Comparison of ENCODE assay signal across 24 mouse cellular contexts in the genomic region with DNA sequence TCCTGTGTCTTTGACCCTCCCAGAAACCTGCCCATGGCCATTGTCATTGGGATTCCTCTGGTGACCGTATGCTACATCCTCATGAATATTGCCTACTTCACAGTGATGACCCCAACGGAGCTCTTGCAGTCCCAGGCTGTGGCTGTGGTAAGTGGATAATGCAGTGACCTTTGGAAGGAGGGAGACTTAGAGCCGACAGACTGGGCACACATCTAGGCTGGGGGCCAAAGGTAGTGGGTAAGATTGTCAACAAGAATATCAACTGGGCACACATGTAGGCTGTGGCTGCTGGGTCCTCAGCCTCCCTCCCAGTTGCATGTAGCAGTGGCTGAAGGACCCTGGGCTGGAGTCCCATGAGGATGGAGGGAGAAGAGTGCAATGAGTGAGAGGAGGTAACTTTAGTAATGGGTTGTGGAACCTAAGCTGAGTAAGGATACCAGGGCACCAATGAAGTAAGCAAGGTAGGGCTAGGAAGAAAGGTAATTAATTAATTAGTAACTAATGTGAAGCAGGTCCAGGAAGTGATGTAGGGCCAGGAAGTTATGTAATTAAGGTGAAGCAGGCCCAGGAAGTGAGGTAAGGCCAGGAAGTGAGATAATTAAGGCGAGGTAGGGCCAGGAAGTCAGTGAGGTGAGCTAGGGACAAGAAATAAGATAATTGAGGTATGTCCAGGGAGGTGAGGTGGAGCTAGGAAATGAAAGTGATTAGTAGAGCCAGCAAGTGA. TPM values are rescaled to one million over a fixed set of nuclear protein-coding genes. Genes with fewer than 3 reads are reported as not detected.
DNase-seq lines count a peak whose midpoint lies in the region; ATAC-seq and TF ChIP-seq lines count a peak whose summit lies in the region.
"Had no signal": no experiment of that assay in that cellular context is flagged by ENCODE, and none has a peak within 500 bp of the region (broad histone marks: within the 10 kb centered on the region; RNA-seq: fewer than 3 reads in every experiment).

No protein-coding gene starts in this region.

- peaks cover 29% of the 10 kb centered on the region; the same call in 1 of the 2 replicates for H3K36me3 ChIP-seq in intestine, postnatal 0 days (ENCODE audit: control insufficient read depth, insufficient read depth)
- H3K36me3 ChIP-seq in intestine, embryonic 15.5 days: no peaks in the 10 kb centered on the region
- no peaks in the 10 kb centered on the region for H3K36me3 ChIP-seq in kidney, postnatal 0 days (ENCODE audit: insufficient read depth, low read length)
- no peaks in the 10 kb centered on the region for H3K36me3 ChIP-seq in kidney, embryonic 15.5 days
- no peaks in the 10 kb centered on the region for H3K36me3 ChIP-seq in midbrain, embryonic 11.5 days (ENCODE audit: control insufficient read depth, insufficient read depth, low read length)
- no peaks in the 10 kb centered on the region for H3K36me3 ChIP-seq in midbrain, embryonic 10.5 days
- H3K36me3 ChIP-seq: embryonic facial prominence, embryonic 15.5 days; forebrain, embryonic 10.5 days; G1E; heart, embryonic 12.5 days; hindbrain, embryonic 10.5 days had no signal

- no peak overlapping the region for H3K4me2 ChIP-seq in intestine, postnatal 0 days (replicated peaks; ENCODE audit: low read depth)
- H3K4me2 ChIP-seq in intestine, embryonic 15.5 days (replicated peaks): no peak overlapping the region
- no peak overlapping the region for H3K4me2 ChIP-seq in kidney, postnatal 0 days (ENCODE audit: low read length)
- H3K4me2 ChIP-seq in kidney, embryonic 15.5 days: no peak overlapping the region
- no peak overlapping the region for H3K4me2 ChIP-seq in midbrain, embryonic 11.5 days
- H3K4me2 ChIP-seq: embryonic facial prominence, embryonic 15.5 days; heart, embryonic 12.5 days had no signal

- DNase-seq in kidney, postnatal 0 days (ENCODE audit: low spot score): no peak
- peak; percentile 26 for DNase-seq in midbrain, embryonic 11.5 days (ENCODE audit: low spot score, missing footprints)
- no peak for DNase-seq in midbrain, embryonic 10.5 days (ENCODE audit: low spot score)
- no peak for DNase-seq in lung, postnatal 36 days
- DNase-seq: adrenal gland, postnatal 10 days; B cell, adult 2 months; cerebellum, adult 11 months; cerebellum, adult 8-10 months; cerebellum, postnatal 14 days; embryo, embryonic 11 days; gastrocnemius, adult 2 months; gastrocnemius, postnatal 25 days had no signal

- 63% methylated on average over 4 of the region's 4 CpGs for WGBS in intestine, postnatal 0 days
- 80% methylated on average over 4 of the region's 4 CpGs for WGBS in intestine, embryonic 15.5 days
- WGBS in kidney, postnatal 0 days: 82% methylated on average over 4 of the region's 4 CpGs
- 82% methylated on average over 4 of the region's 4 CpGs for WGBS in kidney, embryonic 15.5 days
- 72% methylated on average over 4 of the region's 4 CpGs for WGBS in midbrain, embryonic 11.5 days
- 83% methylated on average over 4 of the region's 4 CpGs for WGBS in midbrain, embryonic 10.5 days

- no peaks in the 10 kb centered on the region for H3K9me3 ChIP-seq in intestine, postnatal 0 days (ENCODE audit: control insufficient read depth)
- no peaks in the 10 kb centered on the region for H3K9me3 ChIP-seq in intestine, embryonic 15.5 days
- H3K9me3 ChIP-seq in kidney, postnatal 0 days (replicated peaks; ENCODE audit: low read length): no peaks in the 10 kb centered on the region
- no peaks in the 10 kb centered on the region for H3K9me3 ChIP-seq in kidney, embryonic 15.5 days (replicated peaks)
- no peaks in the 10 kb centered on the region for H3K9me3 ChIP-seq in midbrain, embryonic 11.5 days (ENCODE audit: control insufficient read depth, low read length)
- H3K9me3 ChIP-seq in midbrain, embryonic 10.5 days (replicated peaks): no peaks in the 10 kb centered on the region
- H3K9me3 ChIP-seq: embryonic facial prominence, embryonic 15.5 days; forebrain, embryonic 10.5 days; G1E; heart, embryonic 12.5 days; hindbrain, embryonic 10.5 days had no signal

- no peak overlapping the region for H3K4me3 ChIP-seq in intestine, postnatal 0 days (ENCODE audit: low read depth, low read length)
- no peak overlapping the region for H3K4me3 ChIP-seq in intestine, embryonic 15.5 days (replicated peaks)
- no peak overlapping the region for H3K4me3 ChIP-seq in kidney, postnatal 0 days (replicated peaks; ENCODE audit: low read depth, low read length)
- H3K4me3 ChIP-seq in kidney, embryonic 15.5 days (replicated peaks): no peak overlapping the region
- H3K4me3 ChIP-seq in midbrain, embryonic 11.5 days (ENCODE audit: low read depth, low read length): no peak overlapping the region
- no peak overlapping the region for H3K4me3 ChIP-seq in midbrain, embryonic 10.5 days
- H3K4me3 ChIP-seq: embryonic facial prominence, embryonic 15.5 days; erythroblast, embryonic 14.5 days; forebrain, embryonic 10.5 days; gastrocnemius, adult 2 months; heart, embryonic 12.5 days; hindbrain, embryonic 10.5 days had no signal

- no peak for TF ChIP-seq CTCF in intestine, postnatal 0 days (IDR thresholded peaks at IDR 0.05; ENCODE audit: low read depth)
- no peak for TF ChIP-seq CTCF in kidney, postnatal 0 days (IDR thresholded peaks at IDR 0.05; ENCODE audit: low read depth)

- peak overlapping the region; percentile 54; the same call in 1 of the 2 replicates for H3K27ac ChIP-seq in intestine, postnatal 0 days (ENCODE audit: low read depth, low read length)
- no peak overlapping the region for H3K27ac ChIP-seq in intestine, embryonic 15.5 days
- H3K27ac ChIP-seq in kidney, postnatal 0 days: no peak overlapping the region
- H3K27ac ChIP-seq in kidney, embryonic 15.5 days: no peak overlapping the region
- H3K27ac ChIP-seq in midbrain, embryonic 11.5 days (ENCODE audit: low read depth, low read length): no peak overlapping the region
- no peak overlapping the region for H3K27ac ChIP-seq in midbrain, embryonic 10.5 days (replicated peaks)
- H3K27ac ChIP-seq: embryonic facial prominence, embryonic 15.5 days; forebrain, embryonic 10.5 days; gastrocnemius, adult 2 months; hindbrain, embryonic 10.5 days had no signal

- H3K4me1 ChIP-seq in intestine, postnatal 0 days (replicated peaks; ENCODE audit: control insufficient read depth, insufficient read depth, low read length): no peaks in the 10 kb centered on the region; the same call in 1 of the 2 replicates
- no peaks in the 10 kb centered on the region for H3K4me1 ChIP-seq in intestine, embryonic 15.5 days (replicated peaks)
- H3K4me1 ChIP-seq in kidney, postnatal 0 days (replicated peaks; ENCODE audit: insufficient read depth, low read length): no peaks in the 10 kb centered on the region
- H3K4me1 ChIP-seq in kidney, embryonic 15.5 days: no peaks in the 10 kb centered on the region
- H3K4me1 ChIP-seq in midbrain, embryonic 11.5 days (ENCODE audit: control insufficient read depth, insufficient read depth, low read length): no peaks in the 10 kb centered on the region
- H3K4me1 ChIP-seq in midbrain, embryonic 10.5 days: no peaks in the 10 kb centered on the region
- H3K4me1 ChIP-seq: embryonic facial prominence, embryonic 15.5 days; forebrain, embryonic 10.5 days; hindbrain, embryonic 10.5 days had no signal

- ATAC-seq in intestine, postnatal 0 days: peak; percentile 70
- ATAC-seq in intestine, embryonic 15.5 days: no peak
- ATAC-seq in kidney, postnatal 0 days (replicated peaks; ENCODE audit: low FRiP score, low read depth): peak; percentile 52; the same call in 1 of the 2 replicates
- ATAC-seq in kidney, embryonic 15.5 days (replicated peaks; ENCODE audit: low FRiP score): no peak
- no peak for ATAC-seq in midbrain, embryonic 11.5 days (ENCODE audit: low FRiP score)
- ATAC-seq: CD4-positive, CD25-positive, alpha-beta regulatory T cell, adult 4 months; forebrain, embryonic 14.5 days had no signal

- no peaks in the 10 kb centered on the region for H3K27me3 ChIP-seq in intestine, postnatal 0 days (replicated peaks; ENCODE audit: control insufficient read depth, insufficient read depth, low read length)
- H3K27me3 ChIP-seq in intestine, embryonic 15.5 days (replicated peaks): no peaks in the 10 kb centered on the region
- H3K27me3 ChIP-seq in kidney, postnatal 0 days (ENCODE audit: insufficient read depth, low read length): no peaks in the 10 kb centered on the region
- no peaks in the 10 kb centered on the region for H3K27me3 ChIP-seq in kidney, embryonic 15.5 days
- H3K27me3 ChIP-seq in midbrain, embryonic 11.5 days (ENCODE audit: control insufficient read depth, insufficient read depth, low read length): no peaks in the 10 kb centered on the region
- H3K27me3 ChIP-seq in midbrain, embryonic 10.5 days (ENCODE audit: low read depth, poor library complexity, severe bottlenecking): no peaks in the 10 kb centered on the region
- H3K27me3 ChIP-seq: embryonic facial prominence, embryonic 15.5 days; heart, embryonic 12.5 days had no signal

- 0 out of 2 replicates have a peak overlapping the region, but pooled peaks have one; percentile 7 for H3K9ac ChIP-seq in intestine, postnatal 0 days (ENCODE audit: low read depth, low read length)
- H3K9ac ChIP-seq in intestine, embryonic 15.5 days: no peak overlapping the region
- H3K9ac ChIP-seq in kidney, postnatal 0 days (ENCODE audit: low read depth, low read length): no peak overlapping the region
- H3K9ac ChIP-seq in kidney, embryonic 15.5 days: no peak overlapping the region
- no peak overlapping the region for H3K9ac ChIP-seq in midbrain, embryonic 11.5 days (ENCODE audit: low read length)
- H3K9ac ChIP-seq: embryonic facial prominence, embryonic 15.5 days; heart, embryonic 12.5 days had no signal

RNA-seq across cellular contexts. Expression of a gene that starts 7.7 kb away (rescaled TPM):
- polyA plus RNA-seq in intestine, postnatal 0 days (2015; fragmentation: Nextera tagmentation; extraction: Ambion mirVana): 225 and 259 TPM in 2 replicates
- 65.1 and 69.8 TPM in 2 replicates for polyA plus RNA-seq in intestine, embryonic 15.5 days (2015; fragmentation: Nextera tagmentation; extraction: Ambion mirVana)
- polyA plus RNA-seq in kidney, postnatal 0 days (2015; fragmentation: Nextera tagmentation; extraction: Ambion mirVana): 31.8 and 35.1 TPM in 2 replicates
- polyA plus RNA-seq in kidney, embryonic 15.5 days (2015; fragmentation: Nextera tagmentation; extraction: Ambion mirVana): 8.4 and 9.2 TPM in 2 replicates
- polyA plus RNA-seq in midbrain, embryonic 11.5 days (2014; fragmentation: Nextera tagmentation; extraction: Ambion mirVana): not detected in 2 replicates
- 0.17 and 0.25 TPM in 2 replicates for polyA plus RNA-seq in midbrain, embryonic 10.5 days (2016; fragmentation: Nextera tagmentation; extraction: Ambion mirVana)
- polyA plus RNA-seq: CD4-positive, CD25-positive, alpha-beta regulatory T cell, adult 4 months; embryonic facial prominence, embryonic 11.5 days; forebrain, embryonic 14.5 days; G1E had no signal

RNA-seq across cellular contexts. Expression of a gene that starts 59.4 kb away (rescaled TPM):
- polyA plus RNA-seq in intestine, postnatal 0 days (2015; fragmentation: Nextera tagmentation; extraction: Ambion mirVana): 9.7 and 10.1 TPM in 2 replicates
- 43.2 and 45.8 TPM in 2 replicates for polyA plus RNA-seq in intestine, embryonic 15.5 days (2015; fragmentation: Nextera tagmentation; extraction: Ambion mirVana)
- polyA plus RNA-seq in kidney, postnatal 0 days (2015; fragmentation: Nextera tagmentation; extraction: Ambion mirVana): 32.2 and 34.1 TPM in 2 replicates
- 53.9 and 63.3 TPM in 2 replicates for polyA plus RNA-seq in kidney, embryonic 15.5 days (2015; fragmentation: Nextera tagmentation; extraction: Ambion mirVana)
- 42.9 and 46.6 TPM in 2 replicates for polyA plus RNA-seq in midbrain, embryonic 11.5 days (2014; fragmentation: Nextera tagmentation; extraction: Ambion mirVana)
- polyA plus RNA-seq in midbrain, embryonic 10.5 days (2016; fragmentation: Nextera tagmentation; extraction: Ambion mirVana): 65.8 and 67.0 TPM in 2 replicates

RNA-seq across cellular contexts. Expression of a gene that starts 59.6 kb away (rescaled TPM):
- polyA plus RNA-seq in intestine, postnatal 0 days (2015; fragmentation: Nextera tagmentation; extraction: Ambion mirVana): 9.3 and 10.3 TPM in 2 replicates
- 22.0 and 22.7 TPM in 2 replicates for polyA plus RNA-seq in intestine, embryonic 15.5 days (2015; fragmentation: Nextera tagmentation; extraction: Ambion mirVana)
- 14.3 and 15.4 TPM in 2 replicates for polyA plus RNA-seq in kidney, postnatal 0 days (2015; fragmentation: Nextera tagmentation; extraction: Ambion mirVana)
- 19.4 and 20.2 TPM in 2 replicates for polyA plus RNA-seq in kidney, embryonic 15.5 days (2015; fragmentation: Nextera tagmentation; extraction: Ambion mirVana)
- polyA plus RNA-seq in midbrain, embryonic 11.5 days (2014; fragmentation: Nextera tagmentation; extraction: Ambion mirVana): 26.2 and 26.9 TPM in 2 replicates
- 25.2 and 25.3 TPM in 2 replicates for polyA plus RNA-seq in midbrain, embryonic 10.5 days (2016; fragmentation: Nextera tagmentation; extraction: Ambion mirVana)

Comparison
In these comparisons a context has a peak if more than half of its experiments do, and no peak if none do; other contexts are left out.
1. ATAC-seq: peak in intestine, postnatal 0 days (single experiment) and kidney, postnatal 0 days (single experiment); none in intestine, embryonic 15.5 days (single experiment), kidney, embryonic 15.5 days (single experiment) and midbrain, embryonic 11.5 days (single experiment).